Comparison of ENCODE assay signal across 21 mouse cellular contexts in the genomic region with DNA sequence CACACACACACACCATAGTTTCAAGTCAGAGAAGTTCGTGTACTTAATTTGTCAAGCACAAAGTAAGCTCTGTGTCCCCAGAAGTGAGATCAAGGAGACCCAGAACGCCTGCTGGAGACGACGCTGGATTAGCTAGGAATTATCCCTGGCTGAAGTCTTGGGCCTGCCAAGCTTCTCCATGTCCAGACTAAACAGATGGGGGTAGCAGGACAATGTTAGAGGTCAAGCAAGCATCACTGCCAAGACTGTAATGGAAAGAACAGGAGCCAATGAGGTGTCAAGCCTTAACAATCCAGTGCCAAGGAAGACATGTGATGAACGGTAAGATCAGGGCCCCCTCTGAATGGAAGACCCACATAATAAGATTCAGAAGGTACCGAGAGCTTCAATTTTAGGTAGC.
"Had no signal": no experiment of that assay in that cellular context is flagged by ENCODE, and none has a peak within 500 bp of the region (broad histone marks: within the 10 kb centered on the region; RNA-seq: fewer than 3 reads in every experiment).

No protein-coding gene starts in this region.

- H3K27me3 ChIP-seq: intestine, embryonic 15.5 days; kidney, embryonic 15.5 days; liver, embryonic 13.5 days; lung, embryonic 15.5 days; megakaryocyte, embryonic 14.5 days; midbrain, embryonic 13.5 days; neural tube, embryonic 12.5 days; neural tube, embryonic 15.5 days; stomach, embryonic 15.5 days had no signal

- H3K27ac ChIP-seq: intestine, embryonic 15.5 days; kidney, embryonic 15.5 days; left cerebral cortex, adult 2 months; liver, embryonic 13.5 days; lung, embryonic 15.5 days; midbrain, embryonic 10.5 days; midbrain, embryonic 13.5 days; neural tube, embryonic 12.5 days; neural tube, embryonic 15.5 days; stomach, embryonic 15.5 days had no signal

- H3K9me3 ChIP-seq: intestine, embryonic 15.5 days; kidney, embryonic 15.5 days; liver, embryonic 13.5 days; lung, embryonic 15.5 days; megakaryocyte, embryonic 14.5 days; midbrain, embryonic 10.5 days; midbrain, embryonic 13.5 days; neural tube, embryonic 12.5 days; neural tube, embryonic 15.5 days; stomach, embryonic 15.5 days had no signal

- H3K4me2 ChIP-seq: intestine, embryonic 15.5 days; kidney, embryonic 15.5 days; liver, embryonic 13.5 days; lung, embryonic 15.5 days; midbrain, embryonic 13.5 days; neural tube, embryonic 12.5 days; neural tube, embryonic 15.5 days; stomach, embryonic 15.5 days had no signal

- ATAC-seq: intestine, embryonic 15.5 days; midbrain, embryonic 13.5 days had no signal

- H3K4me1 ChIP-seq: intestine, embryonic 15.5 days; megakaryocyte, embryonic 14.5 days; midbrain, embryonic 13.5 days; stomach, embryonic 15.5 days had no signal

- DNase-seq: kidney, adult 11 months; kidney, adult 8-10 months; kidney, postnatal 10 days; kidney, postnatal 36 days; layer of hippocampus, postnatal 36 days; liver, embryonic 13.5 days; right cerebral cortex, postnatal 25 days; spleen, adult 18-20 months; thymus, adult 2 months; thymus, postnatal 14 days; thymus, postnatal 4 days had no signal

- H3K4me3 ChIP-seq: intestine, embryonic 15.5 days; kidney, embryonic 15.5 days; left cerebral cortex, adult 2 months; liver, embryonic 13.5 days; lung, embryonic 15.5 days; megakaryocyte, embryonic 14.5 days; midbrain, embryonic 10.5 days; midbrain, embryonic 13.5 days; neural tube, embryonic 12.5 days; neural tube, embryonic 15.5 days; stomach, embryonic 15.5 days had no signal

- H3K36me3 ChIP-seq: intestine, embryonic 15.5 days; kidney, embryonic 15.5 days; liver, embryonic 13.5 days; lung, embryonic 15.5 days; midbrain, embryonic 10.5 days; midbrain, embryonic 13.5 days; neural tube, embryonic 12.5 days; neural tube, embryonic 15.5 days; stomach, embryonic 15.5 days had no signal

- H3K9ac ChIP-seq: intestine, embryonic 15.5 days; kidney, embryonic 15.5 days; liver, embryonic 13.5 days; lung, embryonic 15.5 days; midbrain, embryonic 13.5 days; neural tube, embryonic 12.5 days; neural tube, embryonic 15.5 days; stomach, embryonic 15.5 days had no signal
